Mouse (Mus musculus) retina, postnatal 7 days (tissue): ENCODE results near the gene Bach1.

ENCODE experiments used
- DNase-seq: peaks from one replicate; pipeline ENCODE4 v3.0.0-alpha.2; 2012; ENCODE audit warnings: low read depth, low spot score

Gene Bach1

DNA sequence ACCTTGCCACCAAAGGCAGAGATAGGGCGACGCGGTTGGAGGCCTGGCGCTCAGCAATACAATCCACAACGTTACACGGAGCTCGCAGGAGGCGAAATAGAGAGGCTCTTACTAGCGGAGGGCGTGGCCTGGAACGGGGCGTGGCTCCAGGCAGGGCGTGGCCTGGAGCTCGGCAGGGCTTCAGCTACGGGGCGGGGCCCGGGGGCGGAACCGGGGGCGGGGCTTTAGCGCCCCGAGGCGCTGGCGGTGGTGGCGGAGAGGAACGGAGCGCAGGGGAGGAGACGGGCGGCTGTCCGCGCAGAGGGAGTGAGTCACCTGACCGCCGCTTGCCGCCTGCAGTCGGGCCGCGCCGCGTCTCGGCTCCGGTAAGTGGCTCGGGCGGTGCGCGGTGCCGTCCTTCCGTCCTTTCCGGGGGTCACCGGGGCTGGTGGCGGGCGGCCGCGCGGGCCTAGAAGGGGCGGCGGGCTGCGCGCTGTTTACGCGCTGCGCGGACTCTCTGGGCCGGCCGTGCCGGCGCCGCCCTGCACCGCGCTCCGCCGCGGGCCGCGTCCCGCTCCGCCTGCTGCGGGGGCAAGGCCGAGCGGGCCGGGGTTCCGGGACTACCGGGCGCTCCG is at the start of gene Bach1:
Gene Bach1, plus strand, starts transcription at position 254 of the 614 bp plus-strand sequence.
- DNase-seq, result peak; percentile 86

DNA sequence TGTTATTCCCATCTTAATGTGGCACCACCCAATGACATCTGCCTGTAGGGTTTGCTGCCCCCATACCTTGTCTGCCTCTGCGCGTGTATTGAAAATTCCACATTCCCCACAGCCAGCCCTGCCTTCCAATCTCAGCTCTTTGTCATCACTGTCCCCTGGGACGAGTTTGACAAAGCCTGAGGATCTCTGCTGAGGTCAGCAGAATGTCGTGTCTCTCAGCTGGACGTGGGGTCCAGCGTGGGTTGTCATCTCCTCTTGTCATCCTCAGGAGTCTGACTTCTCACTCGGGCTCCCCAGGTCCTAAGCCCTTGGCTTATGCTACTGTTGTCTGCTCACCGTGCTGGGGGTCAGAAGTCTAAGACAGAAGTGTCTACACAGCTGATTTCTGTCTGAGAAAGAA is 46.4 kb upstream of the Bach1 start:
- DNase-seq, result no peak

DNA sequence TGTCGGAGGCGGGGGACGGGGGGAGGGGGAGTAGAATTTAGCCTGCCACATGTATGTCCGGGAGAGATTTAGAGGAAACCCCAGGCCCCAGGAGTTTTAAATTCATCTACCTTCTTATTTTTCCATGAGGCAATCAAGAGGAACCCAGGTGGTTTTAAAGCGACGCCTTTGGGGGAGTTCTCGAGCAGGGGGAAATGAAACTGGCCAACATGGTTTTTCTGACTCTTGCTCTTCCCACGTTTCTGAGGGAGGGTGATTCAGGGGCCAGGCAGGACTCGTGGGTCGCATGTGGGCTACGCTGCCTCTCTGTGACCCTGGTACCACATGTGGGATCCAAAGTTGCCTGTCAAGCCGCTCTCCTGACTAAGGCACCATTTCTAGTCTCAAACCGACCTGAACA is 45.8 kb upstream of the Bach1 start:
- no peak for DNase-seq

DNA sequence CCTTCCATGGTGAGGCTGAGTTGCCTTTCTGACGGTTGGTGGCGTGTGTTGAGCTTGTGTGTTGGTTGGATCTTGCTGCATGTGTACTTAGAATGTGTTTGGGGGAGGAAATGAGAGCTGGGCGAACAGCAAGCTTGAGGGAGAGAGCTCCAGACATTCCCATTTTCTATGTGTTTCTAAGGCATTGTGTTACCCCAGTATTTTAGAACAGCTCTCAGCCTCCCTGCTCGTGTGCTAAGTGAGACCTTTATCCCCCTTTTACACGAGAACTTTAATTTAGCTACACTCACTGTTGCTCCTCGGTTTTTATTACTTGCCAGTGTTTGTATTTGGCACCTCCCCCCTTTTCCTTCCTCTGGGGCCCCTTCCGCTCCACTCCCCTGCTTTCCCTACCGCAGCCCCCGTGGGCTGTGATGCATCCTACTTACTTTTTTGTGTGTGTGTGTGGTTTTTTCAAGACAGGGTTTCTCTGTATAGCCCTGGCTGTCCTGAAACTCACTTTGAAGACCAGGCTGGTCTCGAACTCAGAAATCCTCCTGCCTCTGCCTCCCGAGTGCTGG is 44.6 kb upstream of the Bach1 start:
- DNase-seq, result no peak

DNA sequence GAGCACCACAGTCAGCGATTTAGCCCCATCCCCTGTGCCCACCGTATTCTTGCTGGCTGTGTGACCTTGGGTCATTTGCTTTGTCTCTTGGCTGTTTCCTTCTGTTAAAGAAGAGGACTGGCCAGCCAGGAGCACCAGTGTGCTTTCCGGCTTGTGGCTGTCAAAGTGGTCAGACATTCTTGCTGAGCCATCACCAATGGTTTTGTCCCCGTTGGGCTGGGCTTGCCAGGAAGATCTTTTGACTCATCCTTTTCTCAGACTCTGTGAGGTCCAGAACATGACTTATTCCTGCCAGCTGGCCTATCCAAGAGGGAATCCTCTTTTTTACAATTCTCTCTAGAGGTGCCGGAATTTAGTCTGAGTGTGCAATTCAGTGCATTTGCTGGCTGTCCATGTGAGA is 43.7 kb upstream of the Bach1 start:
- no peak for DNase-seq

DNA sequence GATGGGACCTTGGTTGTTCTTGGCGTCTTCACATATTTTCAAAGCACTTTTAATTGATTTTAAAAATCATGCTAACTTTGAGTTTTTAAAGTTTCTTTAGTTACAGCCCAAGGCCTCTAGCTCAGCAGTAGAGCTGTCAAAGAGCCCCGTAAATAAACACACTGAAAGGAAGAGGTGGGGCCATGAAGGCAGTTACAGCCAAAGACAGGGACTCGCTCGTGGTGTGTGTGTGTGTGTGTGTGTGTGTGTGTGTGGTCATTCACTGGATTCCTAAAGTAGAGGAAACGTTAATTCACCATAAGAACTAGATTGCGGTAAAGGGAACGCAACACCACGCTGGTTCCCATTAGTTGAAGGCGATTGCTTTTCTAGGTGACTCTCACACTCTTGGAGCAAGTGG is 43.2 kb upstream of the Bach1 start:
- DNase-seq, result no peak

DNA sequence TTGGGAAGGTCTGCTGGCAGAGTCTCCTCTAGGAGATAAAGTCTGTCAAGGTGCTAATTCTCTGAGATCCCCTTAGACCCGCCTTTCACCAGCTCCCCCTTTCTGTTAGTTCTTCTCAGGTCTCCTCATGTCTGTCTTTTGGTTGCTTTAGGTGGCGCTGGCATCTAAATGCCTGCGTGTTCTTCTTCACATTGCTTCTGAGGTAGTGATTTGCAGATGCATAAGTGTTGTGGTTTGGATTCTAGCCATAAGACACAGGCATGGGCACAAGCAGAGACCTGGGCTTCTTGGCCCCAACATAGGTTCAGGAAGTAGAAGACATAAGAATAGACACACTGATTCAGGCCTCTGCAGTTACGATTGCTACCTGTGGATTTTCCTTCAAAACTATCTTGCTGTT is 42.0 kb upstream of the Bach1 start:
- DNase-seq, result no peak

DNA sequence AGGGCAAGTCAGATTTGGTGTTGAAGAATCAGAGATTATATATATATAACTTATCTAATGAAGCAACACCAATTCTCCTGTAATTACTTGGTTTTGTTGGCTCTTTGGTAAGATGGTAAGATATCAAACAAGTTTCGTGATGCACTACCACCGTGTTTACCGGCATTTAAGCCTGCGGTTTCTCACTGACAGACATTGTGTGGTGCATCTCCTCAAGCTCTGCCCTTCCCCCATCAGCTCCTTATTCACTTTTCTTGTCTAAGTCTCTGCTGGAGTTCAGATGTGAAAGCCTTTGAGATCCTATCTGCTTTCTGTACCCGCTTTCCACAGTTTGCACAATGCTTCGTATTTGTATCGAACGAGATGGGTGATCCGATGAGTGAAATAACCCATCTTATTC is 41.5 kb upstream of the Bach1 start:
- DNase-seq, result no peak

DNA sequence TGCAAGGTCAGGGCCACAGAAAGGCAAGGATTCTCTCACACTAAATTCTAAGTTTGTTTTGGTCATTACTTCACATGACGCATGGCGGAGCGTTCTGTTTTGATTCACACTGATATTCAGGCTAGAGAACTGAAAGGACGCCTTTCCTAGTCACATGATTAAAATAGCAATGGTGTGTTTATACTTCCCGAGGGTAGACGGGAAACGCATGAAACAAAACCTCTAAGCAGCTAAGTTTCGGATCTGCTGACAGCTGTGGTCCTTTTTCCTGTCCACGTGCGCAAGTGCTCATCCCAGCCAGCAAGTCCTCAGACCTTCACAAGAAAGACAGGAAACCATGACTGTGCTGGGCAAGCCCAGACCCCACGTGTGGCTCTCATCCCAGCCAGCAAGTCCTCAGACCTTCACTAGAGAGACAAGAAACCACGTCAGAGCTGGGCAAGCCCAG is 37.7 kb upstream of the Bach1 start:
- DNase-seq, result no peak

DNA sequence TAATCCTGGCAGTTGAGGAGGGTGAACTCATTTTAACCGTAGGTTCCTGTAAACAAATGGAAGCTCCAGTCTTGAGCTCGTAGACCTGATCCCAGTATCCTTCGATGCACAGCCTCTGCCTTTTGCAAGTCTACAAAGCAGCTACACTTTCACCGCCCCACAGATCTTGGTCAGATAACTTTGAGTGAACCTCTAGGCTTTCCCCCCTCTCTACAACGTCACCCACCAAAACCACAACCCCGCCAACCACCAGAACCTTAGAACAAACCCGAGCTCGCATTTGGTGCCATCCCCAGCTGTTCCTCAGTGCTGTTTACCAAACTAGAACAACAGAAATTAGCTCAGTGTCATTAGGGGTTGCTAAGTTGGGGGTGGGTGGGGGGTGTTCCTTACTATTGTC is 37.1 kb upstream of the Bach1 start:
- no peak for DNase-seq

DNA sequence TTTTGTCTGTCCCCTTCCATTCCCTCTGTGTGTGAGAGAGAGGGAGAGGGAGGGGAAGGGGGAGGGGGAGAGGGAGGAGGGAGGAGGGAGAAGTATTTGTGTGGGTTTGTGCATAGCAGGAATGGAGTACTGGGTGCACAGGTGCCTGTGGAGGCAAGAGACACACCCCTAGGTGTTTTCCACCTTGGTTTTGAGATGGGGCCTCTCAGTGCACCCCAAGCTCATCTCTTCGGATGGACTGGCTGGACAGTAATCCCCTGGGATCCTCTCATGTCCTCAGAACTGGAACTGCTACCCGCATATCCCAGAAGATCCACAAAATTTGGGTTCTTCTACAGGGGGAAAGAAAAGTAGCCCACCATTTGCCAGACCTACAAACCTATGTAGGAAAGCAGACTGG is 36.2 kb upstream of the Bach1 start:
- no peak for DNase-seq

DNA sequence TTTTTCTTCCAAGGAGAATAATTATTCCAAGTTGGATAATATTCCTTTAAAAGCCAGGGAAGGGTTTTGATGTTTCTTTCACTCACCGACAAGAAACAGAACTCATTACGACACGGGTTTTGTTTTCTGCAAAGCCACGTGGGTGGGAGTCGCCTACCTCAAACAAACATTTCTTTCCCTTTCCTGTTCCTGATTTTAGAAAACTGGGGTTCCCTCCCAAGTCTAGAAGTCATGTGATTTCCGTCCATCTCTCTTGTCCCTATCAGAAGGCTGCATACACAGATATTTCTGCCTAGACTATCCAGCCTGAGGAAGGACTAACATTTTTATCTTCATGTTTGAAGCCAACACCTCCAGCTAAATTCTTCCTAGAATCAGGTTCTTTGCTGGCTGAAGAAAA is 34.9 kb upstream of the Bach1 start:
- no peak for DNase-seq

DNA sequence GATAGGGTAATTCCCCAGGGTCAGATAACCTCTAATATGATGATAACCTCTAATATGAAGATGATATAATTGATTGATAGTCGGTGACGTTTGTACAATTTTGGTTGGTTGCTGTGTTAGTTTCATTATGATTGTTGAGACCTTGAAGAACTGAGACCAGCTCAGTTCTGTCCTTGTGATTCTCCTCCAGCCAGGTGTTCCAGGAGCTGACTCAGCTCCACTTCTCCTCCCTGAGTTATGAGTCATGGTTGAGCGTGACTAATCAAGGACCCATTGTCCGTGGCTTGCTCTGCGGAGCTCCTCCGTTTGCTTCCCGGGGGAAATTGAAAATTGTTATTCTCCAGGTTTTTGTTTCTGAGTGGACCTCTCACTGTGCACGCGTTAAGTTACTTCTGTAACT is 33.5 kb upstream of the Bach1 start:
- DNase-seq, result no peak

DNA sequence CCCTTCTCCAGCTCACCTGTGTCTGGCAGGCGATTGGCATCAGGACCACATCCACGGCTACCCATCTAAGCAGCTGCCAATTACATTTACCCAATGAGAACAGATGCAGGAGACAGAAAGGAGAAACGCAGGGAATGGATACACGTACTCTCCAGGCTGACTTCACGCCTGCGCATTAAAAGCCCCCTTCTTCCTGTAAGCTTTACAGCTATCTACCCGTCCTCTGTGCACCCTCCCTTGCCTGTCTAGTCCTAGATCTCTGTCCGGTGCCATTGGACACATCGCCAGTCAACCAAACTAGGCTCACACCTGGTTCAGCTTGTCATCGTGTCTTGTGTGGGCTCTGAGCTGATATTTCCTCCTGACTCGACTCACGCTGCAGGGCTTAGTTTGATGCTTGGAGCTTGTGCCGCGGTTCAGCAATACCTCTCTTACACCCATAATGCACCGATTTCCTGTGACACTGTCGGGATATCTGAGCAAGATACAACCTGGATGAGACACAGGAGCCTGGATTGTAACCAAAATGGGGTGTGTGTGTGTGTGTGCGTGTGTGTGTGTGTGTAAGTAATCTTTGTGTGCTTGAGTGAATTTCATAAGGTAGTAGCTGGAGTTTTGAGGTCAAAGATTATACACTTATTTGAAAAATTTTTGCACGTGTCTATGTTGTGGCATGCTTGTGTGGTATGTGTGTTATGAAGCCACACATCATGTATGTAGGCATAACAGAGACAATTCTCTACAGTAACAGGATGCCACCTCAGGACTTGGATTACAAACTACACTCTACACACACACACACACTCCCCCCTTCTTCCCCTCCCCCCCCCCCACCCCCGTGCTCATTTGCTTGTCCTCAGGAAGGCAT is 32.8 kb upstream of the Bach1 start:
- DNase-seq, result no peak

DNA sequence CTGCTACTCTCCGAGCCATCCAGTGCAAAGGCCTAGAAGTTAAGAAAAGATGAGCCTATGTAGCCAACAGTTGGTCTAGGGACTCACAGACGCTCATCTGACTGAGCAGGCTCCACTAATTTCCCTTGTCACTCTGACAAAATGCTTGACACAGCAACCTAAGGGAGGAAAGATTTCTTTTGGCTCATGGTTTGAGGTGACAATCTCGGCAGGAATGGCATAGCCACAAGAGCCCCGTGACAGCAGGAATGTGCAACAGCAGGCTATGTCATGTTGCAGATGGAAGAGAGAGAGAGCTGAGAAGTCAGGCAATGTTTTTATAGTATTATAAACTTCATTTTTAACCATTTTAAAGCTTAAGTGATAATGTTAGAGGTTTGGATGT is 32.1 kb upstream of the Bach1 start:
- no peak for DNase-seq

DNA sequence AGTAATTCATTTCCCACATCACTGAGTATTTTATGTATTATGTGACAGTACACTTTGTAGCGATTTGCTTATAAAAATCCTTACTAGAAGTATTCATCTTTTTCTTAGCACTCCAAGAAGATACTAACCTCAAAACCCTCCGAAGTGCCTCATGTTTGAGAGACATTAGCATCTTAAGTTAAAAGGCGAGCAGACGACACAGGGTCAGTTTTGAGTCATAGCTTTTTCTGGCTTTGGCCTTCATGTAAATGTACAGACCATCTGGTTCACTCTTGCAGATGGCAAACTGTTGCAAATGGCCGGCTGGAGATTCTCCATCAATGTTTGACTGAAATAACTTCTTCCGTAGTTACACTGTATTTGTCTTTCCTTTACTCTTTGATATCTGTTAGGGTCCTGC is 30.7 kb upstream of the Bach1 start:
- DNase-seq, result no peak

DNA sequence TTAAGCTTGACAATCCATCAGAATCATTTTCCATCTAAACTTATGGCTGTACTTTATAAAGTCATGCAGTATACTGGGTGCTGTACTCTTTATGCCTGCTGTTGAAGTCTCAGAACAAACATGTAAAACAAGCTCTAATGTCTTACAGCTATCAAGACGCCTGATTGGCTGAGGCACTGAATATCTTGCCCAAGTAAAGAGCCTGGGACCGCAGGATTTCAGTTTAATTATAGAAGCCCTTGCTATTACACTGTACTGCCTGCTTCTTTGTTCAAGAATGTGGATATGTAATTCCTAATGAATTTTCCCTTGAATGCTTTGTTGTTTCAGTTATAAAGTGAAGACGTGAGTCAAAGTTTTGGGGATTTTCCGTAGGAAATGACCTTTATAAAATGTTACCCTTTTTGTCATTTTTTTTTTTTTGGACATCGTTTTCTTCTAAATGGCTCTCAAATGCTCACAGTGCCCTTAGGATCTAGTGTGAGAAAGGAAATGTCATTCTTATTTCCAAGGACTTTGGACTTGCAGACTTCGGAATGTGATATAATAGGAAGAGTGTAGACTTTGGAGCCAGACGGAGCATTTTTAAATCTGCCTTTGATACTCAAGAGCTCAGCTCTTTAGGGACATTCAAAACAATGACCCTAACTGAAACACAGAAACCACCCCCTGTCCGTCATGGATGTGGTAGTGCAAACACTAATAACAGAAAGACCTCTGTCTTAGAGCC is 28.5 kb upstream of the Bach1 start:
- DNase-seq, result no peak

DNA sequence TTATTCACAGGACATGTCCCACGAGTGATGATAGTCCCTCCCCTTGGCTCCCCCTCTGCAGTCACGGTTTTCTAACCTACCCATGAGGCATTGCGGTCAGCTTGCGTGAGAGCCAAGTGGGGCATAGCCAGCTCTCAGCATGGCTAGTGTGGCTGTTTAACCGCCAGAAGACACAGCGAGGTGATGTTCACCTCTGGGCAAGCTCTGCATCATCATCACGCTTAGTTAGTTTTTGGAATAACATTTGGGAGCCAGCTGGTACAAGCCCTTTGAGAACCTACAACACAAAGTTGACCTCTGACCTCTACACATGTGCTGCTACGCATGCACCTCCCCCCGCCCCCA is 28.0 kb upstream of the Bach1 start:
- no peak for DNase-seq

DNA sequence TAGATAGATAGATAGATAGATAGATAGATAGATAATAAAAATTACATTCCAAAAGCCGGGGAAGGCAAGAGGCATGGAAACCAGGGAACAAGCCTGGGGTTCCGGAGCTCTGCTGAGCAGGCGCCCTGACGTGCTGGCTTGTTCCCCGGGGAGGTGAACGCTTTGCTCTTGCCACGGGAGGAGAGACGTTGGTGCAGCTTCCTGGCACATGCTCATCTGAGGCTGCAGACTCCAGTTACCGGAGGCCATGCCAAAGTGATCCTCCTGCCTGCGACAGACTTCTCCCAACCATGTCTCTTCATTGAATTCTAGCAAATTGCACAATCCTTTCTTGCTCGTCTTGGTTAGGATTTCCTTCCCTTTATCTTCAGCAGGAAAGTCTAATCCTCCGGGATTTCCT is 27.4 kb upstream of the Bach1 start:
- DNase-seq, result no peak

DNA sequence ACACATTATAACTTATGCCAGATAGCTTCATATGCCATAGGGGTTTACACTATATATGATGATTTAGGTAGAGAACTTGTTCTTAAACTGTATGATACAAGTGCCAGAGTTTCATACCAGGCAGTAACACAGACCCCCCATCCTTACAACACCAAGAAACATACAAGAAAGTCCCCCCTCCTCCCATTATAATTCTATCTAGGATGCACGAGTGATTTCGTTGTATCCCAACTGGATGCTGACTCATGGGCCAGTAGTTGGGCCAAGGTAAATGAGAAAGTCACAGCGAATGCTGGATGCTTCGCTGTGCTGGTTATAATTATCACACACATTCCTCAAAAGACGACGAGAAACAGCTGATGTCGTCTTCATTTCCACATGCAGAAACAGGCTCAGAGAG is 25.6 kb upstream of the Bach1 start:
- no peak for DNase-seq

DNA sequence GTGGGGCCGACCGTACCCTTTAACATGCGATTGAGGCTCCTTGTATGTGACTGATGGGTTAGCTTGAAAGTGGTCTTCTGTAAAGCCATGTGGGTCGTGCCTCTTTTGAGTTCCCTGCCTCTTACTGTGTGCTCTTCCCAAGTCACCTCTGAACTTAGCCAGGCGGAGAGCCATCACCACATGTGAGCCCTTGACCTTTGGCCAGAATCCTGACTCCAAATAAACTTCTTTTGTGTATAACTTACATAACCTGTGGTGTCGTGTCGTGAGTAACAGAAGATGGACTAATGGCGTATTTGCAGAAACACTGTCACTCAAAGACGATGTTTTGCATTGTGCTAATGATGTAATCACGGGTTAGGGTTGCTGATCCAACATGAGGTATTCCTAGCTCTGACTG is 22.6 kb upstream of the Bach1 start:
- no peak for DNase-seq

DNA sequence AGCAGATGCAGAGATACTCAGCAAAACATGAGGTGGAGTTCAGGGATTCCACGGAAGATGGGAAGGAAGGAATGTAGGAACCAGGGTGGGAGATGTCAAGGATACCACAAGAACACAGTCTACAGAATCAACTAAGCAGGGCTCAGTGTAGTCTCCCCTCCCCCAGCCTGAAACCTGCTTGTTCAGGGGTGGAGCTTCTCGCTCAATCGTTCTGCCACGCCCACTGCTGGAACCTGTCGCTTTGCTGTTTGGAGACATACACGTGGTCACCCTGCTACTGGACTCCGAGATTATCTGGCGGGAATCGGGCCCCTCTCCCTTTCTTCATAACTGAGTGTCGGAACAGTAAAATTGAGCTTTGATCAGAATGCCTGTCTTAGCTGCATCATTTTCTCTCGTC is 20.1 kb upstream of the Bach1 start:
- DNase-seq, result no peak
